Mouse (Mus musculus) hindbrain, postnatal 0 days (tissue): ENCODE measurements at regions not wholly inside any gene's neighbourhood (a gene's known extent, or its start where the extent isn't known, plus 50 kb on each side); places are given as distances from the start of the nearest gene placed in this dataset.
A peak's percentile ranks its signal among the peaks of the same experiment; 100 is the strongest.

Source experiments
- ATAC-seq: fragments of 200-750 bp; cut with Nextera tagmentation; 2 replicates; pipeline ENCODE4 v1.8.0; 2017; ENCODE audit warnings: mild to moderate bottlenecking, moderate TSS enrichment, moderate library complexity
- DNase-seq: peaks from one replicate; pipeline ENCODE4 v3.0.0-alpha.2; 2015; ENCODE audit warnings: low spot score
- H3K27ac ChIP-seq: fragments of 300-500 bp; sonication (generic); 2 replicates; pipeline ENCODE4 v1.5.1; 2014; ENCODE audit warnings: mild to moderate bottlenecking
- H3K27me3 ChIP-seq: fragments of 300-500 bp; sonication (generic); 2 replicates; pipeline ENCODE4 v1.6.1; 2014; ENCODE audit warnings: low read length, mixed read lengths; ENCODE audit not compliant: insufficient read depth
- H3K36me3 ChIP-seq: fragments of 300-500 bp; sonication (generic); 2 replicates; pipeline ENCODE4 v1.6.1; 2014; ENCODE audit warnings: low read length, mixed read lengths; ENCODE audit not compliant: insufficient read depth
- H3K4me1 ChIP-seq: fragments of 300-500 bp; sonication (generic); 2 replicates; pipeline ENCODE4 v1.6.1; 2014; ENCODE audit warnings: antibody characterized with exemption, low read length, mixed read lengths; ENCODE audit not compliant: insufficient read depth
- H3K4me2 ChIP-seq: fragments of 300-500 bp; sonication (generic); 2 replicates; pipeline ENCODE4 v1.6.1; 2014; ENCODE audit warnings: low read depth, mild to moderate bottlenecking, low read length, moderate library complexity, mixed read lengths
- H3K4me3 ChIP-seq: fragments of 300-500 bp; sonication (generic); 2 replicates; pipeline ENCODE4 v1.5.1; 2014; ENCODE audit warnings: low read length
- H3K9ac ChIP-seq: fragments of 300-500 bp; sonication (generic); replicated peaks from 2 replicates; pipeline ENCODE4 v1.6.1; 2014; ENCODE audit warnings: mild to moderate bottlenecking, low read length, moderate library complexity, mixed read lengths
- H3K9me3 ChIP-seq: fragments of 300-500 bp; sonication (generic); 2 replicates; pipeline ENCODE4 v1.6.1; 2016; ENCODE audit warnings: low read length, mixed read lengths
- CTCF ChIP-seq: IDR thresholded peaks from 2 replicates; pipeline ENCODE4 v1.5.1; 2016; ENCODE audit warnings: antibody characterized with exemption, control low read depth, low read depth
- WGBS: fragments of 180-500 bp; shearing (Covaris S2); extraction: QIAGEN DNeasy Blood & Tissue Kit; methylation state at CpG from one replicate; pipeline ENCODE4 v1.1.7; 2014; 5-methylcytosine and 5-hydroxymethylcytosine counted together

DNA sequence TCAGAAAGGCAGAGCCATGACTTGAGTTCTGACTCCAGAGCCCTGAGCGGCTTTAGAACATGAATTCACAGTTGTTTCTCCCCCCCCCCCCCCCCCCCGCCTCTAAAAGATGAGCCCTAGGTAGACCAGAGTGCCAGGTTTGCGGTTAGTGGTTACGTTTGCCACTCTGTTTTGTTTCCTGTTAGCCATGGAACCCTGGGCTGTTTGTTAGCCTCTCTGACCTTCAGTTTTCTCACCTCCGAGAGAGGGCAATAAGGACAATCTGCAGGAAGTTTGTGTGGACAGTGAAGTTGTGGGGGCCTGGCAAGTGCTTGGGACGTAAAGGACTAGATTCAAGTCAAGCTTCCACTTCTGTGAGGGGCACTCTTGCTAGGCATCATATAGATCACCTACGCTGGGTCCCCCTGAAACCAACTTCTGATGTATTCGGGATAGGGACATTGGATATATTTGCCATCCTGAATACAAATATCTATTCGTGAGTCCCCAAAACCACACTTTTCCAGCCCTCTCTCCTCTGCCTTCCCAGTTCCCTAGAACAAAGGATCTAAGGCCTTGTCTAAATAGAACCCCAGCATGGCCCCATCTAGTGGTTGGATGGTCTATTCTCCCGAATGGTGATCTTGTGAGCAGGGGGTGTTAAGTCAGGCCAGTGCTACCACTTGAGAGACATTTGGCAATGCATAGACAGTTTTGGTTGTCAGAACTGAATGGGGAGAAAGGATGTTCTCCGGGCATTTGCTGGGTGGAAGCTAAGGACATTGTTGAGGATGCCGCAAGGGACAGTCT, 145.4 kb upstream of the Tle3 start:
- DNase-seq (peak; percentile 68), ATAC-seq (no peak)
- 86% methylated on average over 11 of the region's 12 CpGs for WGBS
- no peak overlapping the region for H3K27ac ChIP-seq
- no peak overlapping the region for H3K4me2 ChIP-seq
- no peak overlapping the region for H3K9ac ChIP-seq
- peak; percentile 64 for TF ChIP-seq CTCF
- 0 out of 2 replicates have a peak, but pooled peaks cover 4% of the 10 kb centered on the region for H3K9me3 ChIP-seq
- no peaks in the 10 kb centered on the region for H3K36me3 ChIP-seq
- peaks cover 11% of the 10 kb centered on the region; the same call in 1 of the 2 replicates for H3K4me1 ChIP-seq
- H3K4me3 ChIP-seq, result no peak overlapping the region
- H3K27me3 ChIP-seq, result 0 out of 2 replicates have a peak, but pooled peaks cover 1% of the 10 kb centered on the region

DNA sequence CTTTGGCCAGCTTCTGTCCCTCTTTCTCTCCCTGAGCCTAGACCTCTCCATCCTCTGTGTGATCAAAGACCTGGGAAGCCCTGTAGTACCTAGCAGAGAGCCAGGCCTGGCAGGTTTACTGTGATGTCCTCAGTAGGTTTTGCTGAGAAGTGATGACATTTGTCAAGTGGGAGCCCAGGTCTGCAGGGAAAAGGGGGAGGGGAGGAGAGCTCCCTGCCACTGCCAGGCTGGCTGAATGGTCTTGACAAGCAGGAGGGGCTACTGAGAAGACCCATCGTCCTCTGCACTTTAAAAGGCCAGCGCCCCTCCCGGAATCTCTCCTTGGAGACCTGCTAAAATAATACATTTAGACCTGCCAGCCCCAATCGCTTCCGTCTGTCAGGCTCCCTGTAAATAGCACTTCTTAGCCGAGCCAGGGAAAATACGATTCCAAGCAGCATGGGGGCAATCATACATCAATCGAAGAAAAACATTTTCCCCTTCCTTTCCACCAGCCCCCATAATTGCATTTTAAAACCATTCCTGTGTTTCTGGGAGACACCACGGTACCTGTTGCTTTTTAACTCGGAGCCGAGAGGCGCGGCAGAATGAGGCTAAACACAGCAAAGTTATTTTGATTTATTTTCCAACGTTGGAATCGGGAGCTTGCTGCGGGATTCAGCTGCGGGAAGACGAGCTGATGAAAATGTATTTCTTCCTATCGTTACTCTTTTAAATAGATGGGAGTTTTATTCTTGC, 144.5 kb upstream of the Tle3 start:
- Histone ChIP-seq H3K4me2 (peak overlapping the region; percentile 27), H3K36me3 (no peaks in the 10 kb centered on the region), H3K9ac (no peak overlapping the region), H3K4me3 (no peak overlapping the region), H3K27ac (0 out of 2 replicates have a peak overlapping the region, but pooled peaks have one; percentile 5), H3K4me1 (peaks cover 11% of the 10 kb centered on the region; the same call in 1 of the 2 replicates), H3K9me3 (0 out of 2 replicates have a peak, but pooled peaks cover 4% of the 10 kb centered on the region), H3K27me3 (0 out of 2 replicates have a peak, but pooled peaks cover 6% of the 10 kb centered on the region)
- TF ChIP-seq CTCF, result no peak
- WGBS, result 27% methylated on average over 19 of the region's 19 CpGs
- DNase-seq (peak; percentile 48), ATAC-seq (no peak)

- WGBS, result 31% methylated on average over 6 of the region's 6 CpGs
- Histone ChIP-seq H3K4me3 (no peak overlapping the region), H3K9me3 (no peaks in the 10 kb centered on the region), H3K4me1 (peaks cover 11% of the 10 kb centered on the region; the same call in 1 of the 2 replicates), H3K27ac (0 out of 2 replicates have a peak overlapping the region, but pooled peaks have one; percentile 5), H3K27me3 (0 out of 2 replicates have a peak, but pooled peaks cover 6% of the 10 kb centered on the region), H3K4me2 (peak overlapping the region; percentile 27; the same call in 1 of the 2 replicates), H3K9ac (no peak overlapping the region), H3K36me3 (no peaks in the 10 kb centered on the region)
- ATAC-seq (peak; percentile 76; the same call in 1 of the 2 replicates), DNase-seq (peak; percentile 63)
- TF ChIP-seq CTCF, result no peak
Measured at GRCm38 (mm10) chr9:61228230-61228631, 143.9 kb upstream of the Tle3 start.

- Histone ChIP-seq H3K9ac (no peak overlapping the region), H3K4me2 (no peak overlapping the region), H3K36me3 (no peaks in the 10 kb centered on the region), H3K4me1 (peaks cover 11% of the 10 kb centered on the region; the same call in 1 of the 2 replicates), H3K9me3 (no peaks in the 10 kb centered on the region), H3K27ac (no peak overlapping the region), H3K4me3 (no peak overlapping the region), H3K27me3 (0 out of 2 replicates have a peak, but pooled peaks cover 6% of the 10 kb centered on the region)
- TF ChIP-seq CTCF, result no peak
- WGBS, result 53% methylated on average over 4 of the region's 4 CpGs
- ATAC-seq (no peak), DNase-seq (no peak)
Measured at GRCm38 (mm10) chr9:61230306-61230705, 141.9 kb upstream of the Tle3 start.

DNA sequence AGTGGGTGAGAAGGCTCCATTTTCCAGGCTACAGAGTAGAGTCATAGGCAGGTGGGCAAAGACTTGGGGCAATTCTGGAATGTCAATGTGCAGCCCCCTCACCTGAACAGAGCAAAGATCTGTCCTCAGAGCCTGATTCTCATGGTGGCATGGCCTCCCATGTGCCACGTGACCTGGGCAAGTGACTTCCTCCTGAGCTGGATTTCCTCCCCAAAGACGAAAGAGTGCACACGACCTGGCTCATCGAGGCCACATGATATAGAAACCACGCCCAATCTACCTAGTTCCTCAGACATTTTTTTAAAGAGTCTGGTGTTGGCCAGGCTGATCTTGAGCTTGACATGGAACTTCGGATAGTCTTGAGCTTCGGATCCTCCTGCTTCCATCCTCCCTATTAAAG, 139.5 kb upstream of the Tle3 start:
- 99% methylated on average over 7 of the region's 7 CpGs for WGBS

GRCm38 (mm10) chr9:61233251-61233650, 138.9 kb upstream of the Tle3 start:
- no peak overlapping the region for H3K9ac ChIP-seq
- ATAC-seq (no peak), DNase-seq (no peak)
- H3K4me2 ChIP-seq, result no peak overlapping the region
- TF ChIP-seq CTCF, result no peak
- WGBS, result 87% methylated on average over 2 of the region's 2 CpGs
- no peaks in the 10 kb centered on the region for H3K9me3 ChIP-seq
- peaks cover 9% of the 10 kb centered on the region for H3K4me1 ChIP-seq
- no peaks in the 10 kb centered on the region for H3K36me3 ChIP-seq
- H3K27ac ChIP-seq, result no peak overlapping the region
- 0 out of 2 replicates have a peak, but pooled peaks cover 6% of the 10 kb centered on the region for H3K27me3 ChIP-seq
- no peak overlapping the region for H3K4me3 ChIP-seq

More for the DNA sequence above, 139.5 kb upstream of the Tle3 start:
- Histone ChIP-seq H3K27ac (no peak overlapping the region), H3K9ac (no peak overlapping the region), H3K9me3 (no peaks in the 10 kb centered on the region), H3K4me2 (no peak overlapping the region), H3K27me3 (0 out of 2 replicates have a peak, but pooled peaks cover 6% of the 10 kb centered on the region), H3K36me3 (no peaks in the 10 kb centered on the region), H3K4me1 (peaks cover 13% of the 10 kb centered on the region), H3K4me3 (no peak overlapping the region)
- no peak for TF ChIP-seq CTCF
- no peak for ATAC-seq
- no peak for DNase-seq
